Mouse (Mus musculus) brain, embryonic 14.5 days (tissue): ENCODE measurements around the gene Ctrl. TPM values are rescaled to one million over a fixed set of nuclear protein-coding genes. Genes with fewer than 3 reads are reported as not detected.

Experiments used
- DNase-seq: peaks from one replicate; pipeline ENCODE4 v3.0.0-alpha.2; 2011; ENCODE audit warnings: low read depth
- CTCF ChIP-seq: fragments of 200-500 bp; IDR thresholded peaks from 2 replicates; pipeline ENCODE4 v1.5.1; 2012; ENCODE audit warnings: inconsistent platforms, mild to moderate bottlenecking, moderate library complexity, borderline replicate concordance; ENCODE audit not compliant: insufficient read depth, insufficient read length; ENCODE audit errors: extremely low read depth
- POLR2A ChIP-seq: fragments of 200-500 bp; IDR thresholded peaks from 2 replicates; pipeline ENCODE4 v1.6.1; 2012; ENCODE audit warnings: mild to moderate bottlenecking, inconsistent platforms, borderline replicate concordance; ENCODE audit not compliant: poor library complexity, insufficient read depth, insufficient read length, severe bottlenecking; ENCODE audit errors: extremely low read depth
- polyA plus RNA-seq: library from polyadenylated mRNA; depleted of rRNA; stranded (reverse); fragments of >200 nt; gene quantifications from 2 replicates; pipeline ENCODE4 v1.2.3, GENCODE M21; 2012

Gene Ctrl
- polyA plus RNA-seq, 1 experiment = 7.8 TPM

DNA sequence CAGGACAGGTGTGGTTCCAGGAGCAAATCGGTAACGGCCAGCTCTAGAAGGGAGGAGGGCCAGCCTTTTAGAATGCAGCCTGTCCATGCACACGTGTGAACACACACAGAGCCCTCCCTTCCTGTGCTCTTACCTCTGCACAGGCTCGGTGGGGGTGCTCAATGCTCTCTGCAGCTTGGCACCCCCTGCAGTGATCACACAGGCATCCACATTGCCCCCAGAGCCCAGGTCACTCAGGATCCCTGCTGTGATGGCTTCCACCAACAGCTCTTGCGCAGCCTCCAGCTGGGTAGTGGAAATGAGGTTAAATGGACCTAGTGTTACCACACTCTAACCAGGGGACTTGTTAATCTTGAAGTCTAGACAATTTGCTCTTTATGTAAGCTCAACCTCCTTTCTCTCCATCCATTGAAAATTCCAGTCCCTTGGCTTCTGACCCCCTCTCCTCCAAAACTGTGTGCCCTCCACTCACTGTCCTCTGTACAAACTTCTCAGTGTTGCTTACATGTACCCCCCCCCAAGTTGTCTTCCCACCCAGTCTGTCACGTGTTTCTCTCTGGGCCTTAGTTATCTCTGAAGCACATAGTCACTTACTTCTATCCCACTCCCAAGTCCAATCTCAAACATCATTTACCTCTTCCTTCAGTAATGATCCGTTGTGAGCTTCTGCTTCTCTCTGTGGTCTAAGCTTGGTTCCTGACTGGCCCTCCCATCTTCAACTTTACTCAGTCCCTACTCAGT is 2.4 kb upstream of the Ctrl start:
- no peak for DNase-seq
- TF ChIP-seq CTCF (no peak), POLR2A (no peak)

DNA sequence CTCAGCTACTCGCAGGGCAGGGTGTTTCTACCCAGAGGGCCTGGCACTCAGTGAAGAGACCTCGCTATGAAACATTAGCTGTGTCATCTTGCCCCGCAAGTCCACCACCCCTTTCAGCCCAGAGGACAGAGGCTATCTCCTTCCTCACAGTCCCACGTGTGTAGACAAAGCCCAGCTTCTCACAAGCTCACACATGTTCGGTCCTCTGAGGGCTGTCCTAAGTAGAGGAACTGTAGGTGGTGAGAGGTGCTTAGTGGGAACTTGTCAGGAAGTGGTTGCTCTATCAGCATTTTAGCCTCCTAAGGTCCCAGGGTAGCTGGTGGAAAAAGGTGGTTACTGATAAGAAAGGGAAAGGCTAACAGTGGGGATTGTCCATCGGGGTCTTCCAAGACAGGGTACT is 1.4 kb upstream of the Ctrl start:
- no peak for DNase-seq
- no peak for TF ChIP-seq POLR2A
- no peak for TF ChIP-seq CTCF

DNA sequence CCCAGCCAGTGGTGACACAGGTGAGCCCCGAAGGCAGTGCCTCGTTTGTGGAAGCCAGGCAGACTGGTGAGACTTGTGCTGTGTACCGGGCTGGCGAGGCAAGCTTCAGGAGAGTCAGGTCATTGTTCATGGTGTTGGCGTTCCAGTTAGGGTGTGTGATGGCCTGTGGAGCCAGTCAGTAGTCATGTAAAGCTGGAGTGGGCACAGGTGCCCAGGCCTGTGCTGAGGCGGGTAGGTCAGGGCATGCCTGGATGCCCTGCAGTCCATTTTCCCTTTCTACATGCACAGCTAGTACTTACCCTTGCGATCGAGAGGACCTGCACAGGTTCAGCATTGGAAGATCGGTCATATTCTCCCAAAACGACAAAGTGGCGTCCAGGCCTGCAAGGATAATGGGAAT is 1.1 kb downstream of the Ctrl start:
- no peak for DNase-seq
- no peak for TF ChIP-seq CTCF

DNA sequence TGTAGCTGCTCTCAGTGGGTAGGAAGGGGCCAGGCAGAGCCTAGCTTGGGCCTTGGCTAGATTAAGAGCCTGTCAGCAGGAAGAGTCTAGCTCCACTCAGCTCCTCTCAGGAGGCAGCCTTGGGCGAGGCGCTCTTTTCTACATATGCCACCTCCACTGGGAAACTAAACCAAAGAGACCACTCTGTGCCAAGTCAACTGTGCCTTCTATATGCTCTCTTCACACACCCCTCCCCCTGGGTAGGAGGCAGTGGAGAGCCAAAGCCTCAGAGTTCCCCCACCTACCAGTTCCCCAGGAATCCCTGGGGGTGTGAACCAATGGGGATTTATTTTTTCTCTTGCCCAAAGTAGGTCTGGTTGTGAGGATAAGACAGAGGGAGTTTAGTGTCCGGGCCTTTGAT is 2.4 kb downstream of the Ctrl start:
- DNase-seq = no peak
- TF ChIP-seq CTCF (no peak), POLR2A (no peak)

DNA sequence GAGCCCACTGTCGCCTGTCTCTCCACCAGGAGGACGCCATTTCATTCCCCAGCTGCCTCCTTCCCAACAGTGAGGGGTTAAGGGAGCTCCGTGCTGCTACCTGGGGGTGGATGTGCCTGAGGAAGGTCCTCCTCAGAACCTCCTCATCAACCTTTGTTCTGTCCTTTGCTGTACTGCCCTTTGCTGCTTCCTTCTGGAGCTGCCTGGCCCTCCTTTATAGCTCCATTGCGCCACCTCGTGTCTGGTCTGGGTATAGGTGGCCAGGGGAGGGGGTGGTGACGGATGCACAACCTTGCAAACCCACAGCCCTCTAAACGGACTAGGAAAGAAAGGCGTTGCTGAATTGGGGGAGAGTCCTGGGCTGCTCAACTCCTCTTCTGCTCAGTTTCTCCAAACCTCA is 3.1 kb downstream of the Ctrl start:
- peak; percentile 81 for DNase-seq

DNA sequence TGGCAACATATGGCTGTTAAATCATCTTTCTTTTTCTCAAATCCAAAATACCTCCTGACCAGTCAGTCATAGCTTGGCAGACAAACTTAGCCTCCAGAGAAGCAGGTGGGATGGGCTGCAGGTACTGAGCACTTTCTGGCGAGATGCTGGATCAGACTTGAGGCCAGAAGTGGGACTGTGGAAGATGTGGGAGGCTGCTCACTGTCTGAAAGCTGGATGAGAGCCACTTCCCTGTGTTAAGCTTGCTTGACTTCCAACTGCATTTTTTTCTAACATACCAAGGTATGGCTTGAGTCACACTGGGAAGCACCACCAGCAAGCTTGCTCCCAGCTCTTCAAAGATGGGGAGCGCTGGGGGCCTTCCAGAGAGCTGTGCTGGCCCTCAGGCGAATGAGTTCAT is 8.5 kb downstream of the Ctrl start:
- DNase-seq = no peak
- no peak for TF ChIP-seq POLR2A
- no peak for TF ChIP-seq CTCF

More for the DNA sequence above, 3.1 kb downstream of the Ctrl start:
- peak; percentile 95 for TF ChIP-seq CTCF
- TF ChIP-seq POLR2A = no peak

DNA sequence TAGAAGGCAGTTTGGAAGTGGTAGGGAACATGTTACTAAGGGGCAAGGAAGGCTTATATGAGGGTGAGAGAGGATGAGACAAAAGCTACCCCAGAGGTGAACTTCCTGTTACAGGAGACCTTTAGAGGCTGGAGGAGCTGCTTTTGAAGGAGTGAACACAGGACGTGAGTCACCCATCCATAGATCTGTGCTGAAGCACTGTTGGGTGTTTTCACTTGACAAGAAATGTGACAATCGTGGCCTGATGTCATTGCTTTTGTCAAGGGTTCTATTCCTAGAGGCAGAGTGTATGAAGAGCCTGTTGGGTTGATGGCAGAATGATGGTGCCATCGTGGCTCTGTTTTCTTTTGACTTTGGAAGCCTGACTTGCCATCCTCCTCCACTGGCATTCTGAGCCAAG is 14.3 kb downstream of the Ctrl start:
- TF ChIP-seq POLR2A = no peak
- TF ChIP-seq CTCF = no peak
- DNase-seq = no peak

DNA sequence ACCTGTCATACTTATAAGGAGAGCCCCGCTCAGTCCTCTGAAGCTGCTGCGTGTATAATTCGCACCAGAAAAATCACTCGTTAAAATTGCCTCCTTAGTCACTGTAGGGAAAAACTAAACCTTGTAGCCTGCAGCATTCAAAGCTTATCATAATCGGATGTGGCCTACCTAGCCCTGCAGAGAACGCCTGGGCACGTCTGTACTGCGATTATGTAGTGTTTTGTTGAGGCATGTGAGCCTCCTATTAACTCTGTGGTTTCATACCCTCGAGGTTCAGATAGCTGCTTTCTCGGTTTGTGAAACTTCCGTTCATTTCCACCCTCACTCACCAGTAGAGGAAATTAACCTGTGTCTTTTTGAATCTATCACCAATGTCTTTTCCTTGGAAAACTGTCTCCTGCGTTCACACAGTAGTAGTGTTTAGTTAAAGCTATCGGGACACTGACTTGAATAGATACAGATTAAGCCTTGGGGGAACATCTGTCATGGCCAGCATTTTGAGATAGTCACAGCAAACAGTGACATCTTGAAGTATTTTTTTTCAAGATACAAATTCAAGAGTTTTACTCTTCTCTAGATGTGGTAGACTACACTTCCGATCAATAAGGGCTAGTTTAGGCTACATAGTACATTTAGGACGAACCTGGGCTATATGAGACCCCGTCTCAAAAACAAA is 32.6 kb downstream of the Ctrl start:
- TF ChIP-seq POLR2A (no peak), CTCF (no peak)
- DNase-seq = no peak

DNA sequence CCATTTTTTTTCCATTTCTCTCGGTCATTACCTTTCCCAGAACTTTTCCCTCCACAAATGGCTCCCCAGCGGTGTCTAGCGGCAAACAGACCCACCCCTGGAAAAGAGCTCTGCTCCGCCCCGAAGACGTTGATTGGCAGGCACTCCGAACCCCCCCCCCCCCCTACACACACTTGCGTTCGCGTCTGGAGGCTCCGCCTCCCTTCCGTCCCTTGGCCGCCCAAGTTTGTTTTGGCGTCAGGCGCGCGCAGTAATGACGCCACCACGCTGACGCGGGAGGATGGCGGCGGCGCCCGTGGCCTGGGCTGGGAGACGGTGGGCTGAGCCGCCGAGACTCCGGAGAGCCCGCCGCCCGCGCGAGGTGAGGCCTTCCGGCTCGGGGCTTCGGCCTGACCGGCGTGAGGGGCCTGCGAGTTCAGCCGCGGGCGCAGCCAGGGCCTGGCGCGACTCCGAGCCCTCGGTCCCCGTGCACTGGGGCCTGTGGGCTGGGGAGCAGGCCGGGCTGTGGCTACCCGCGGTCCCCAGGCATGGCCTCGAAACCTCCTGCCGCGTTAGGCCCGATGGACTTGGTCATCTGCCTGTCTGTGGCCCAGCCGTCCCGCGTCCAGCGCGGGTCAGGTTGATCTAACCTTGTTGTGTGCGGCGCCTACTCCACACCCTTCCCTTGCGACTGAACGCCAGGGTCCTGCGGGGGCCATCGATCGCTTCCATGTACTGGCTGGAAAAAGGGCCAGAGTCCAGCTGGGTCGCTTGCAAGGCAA is 33.3 kb downstream of the Ctrl start, which contains the start of gene Pskh1:
Gene Pskh1, plus strand, starts transcription at position 262 of the 761 bp plus-strand sequence.
- TF ChIP-seq CTCF (no peak), POLR2A (peak; percentile 96)
- peak; percentile 98 for DNase-seq

DNA sequence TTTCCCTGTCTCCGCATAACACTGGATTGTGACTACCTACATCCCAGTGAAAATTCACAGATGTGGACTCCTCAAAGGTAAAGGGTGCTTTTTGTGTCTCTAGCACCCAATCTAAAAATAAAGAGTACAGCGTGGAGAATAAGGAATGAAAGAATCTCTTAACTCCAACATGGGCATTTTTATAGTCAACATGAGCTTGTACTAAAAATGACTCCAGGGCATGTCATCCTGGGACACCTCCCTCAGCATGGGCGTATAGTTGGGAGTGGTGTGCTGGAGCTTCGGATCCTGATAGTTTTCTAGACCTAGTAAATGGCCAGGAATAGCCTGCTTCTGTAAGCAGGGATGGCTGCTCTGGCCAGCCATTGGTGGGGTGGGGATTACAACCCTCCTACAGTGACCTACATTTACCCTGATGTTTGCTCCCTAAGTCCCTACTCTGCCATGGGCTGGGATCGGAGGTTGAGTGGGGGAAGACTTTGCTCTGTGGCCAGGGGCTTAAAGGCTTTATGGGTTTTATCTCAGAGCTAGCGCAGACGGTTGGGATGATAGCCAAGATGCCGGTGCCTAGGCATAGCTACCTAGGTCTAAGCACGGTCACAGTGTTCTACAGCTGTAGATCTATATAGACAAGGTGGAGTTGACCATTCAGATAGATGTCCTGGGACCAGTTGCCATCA is 35.7 kb downstream of the Ctrl start:
- TF ChIP-seq POLR2A = no peak
- no peak for TF ChIP-seq CTCF
- DNase-seq = no peak

DNA sequence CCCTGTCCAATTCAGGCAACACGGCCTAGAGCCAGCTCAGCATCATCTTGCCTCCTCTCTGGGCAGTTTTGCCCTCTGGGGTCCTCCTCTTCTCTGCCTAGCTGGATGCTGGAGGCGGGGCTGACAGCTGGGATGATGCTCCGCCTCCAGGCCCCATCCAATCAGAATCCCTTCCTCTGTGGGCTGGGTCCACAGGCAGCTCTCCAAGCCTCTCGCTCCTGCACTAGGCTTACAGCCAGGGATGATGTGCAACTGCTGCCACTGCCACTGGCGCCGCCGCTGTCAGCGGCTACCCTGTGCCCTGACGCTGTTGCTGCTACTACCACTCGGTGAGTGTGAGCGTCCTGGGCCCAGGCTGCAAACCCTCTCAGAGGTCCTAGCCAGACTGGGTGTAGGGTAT is 40.3 kb downstream of the Ctrl start, which contains the start of gene Nrn1l:
Gene Nrn1l, plus strand, starts transcription at position 229 of the 400 bp plus-strand sequence.
- peak; percentile 89 for DNase-seq
- TF ChIP-seq CTCF (no peak), POLR2A (no peak)

DNA sequence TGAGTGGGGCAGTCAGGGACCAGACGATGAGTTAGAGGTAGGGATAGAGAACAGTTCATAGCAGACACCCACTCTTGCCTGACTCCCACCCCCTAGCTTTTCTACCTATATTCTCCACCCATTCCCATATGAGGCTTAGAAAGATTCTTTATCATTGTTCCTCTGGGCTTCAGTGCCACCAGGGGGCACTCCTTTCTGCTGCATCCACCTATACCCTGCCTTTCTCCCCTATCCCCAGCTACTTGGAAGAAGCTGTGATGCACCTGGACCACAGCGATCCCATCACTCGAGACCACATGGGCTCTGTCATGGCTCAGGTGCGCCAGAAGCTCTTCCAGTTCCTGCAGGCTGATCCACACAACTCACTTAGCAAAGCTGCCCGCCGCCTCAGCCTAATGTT is 41.2 kb downstream of the Ctrl start:
- peak; percentile 47; the same call in 1 of the 2 replicates for TF ChIP-seq CTCF
- TF ChIP-seq POLR2A = no peak
- DNase-seq = peak; percentile 50
